Mouse (Mus musculus) heart, adult 2 months (tissue): Measurements from ENCODE around the gene Pkn1. TPM values are rescaled to one million over a fixed set of nuclear protein-coding genes. Genes with fewer than 3 reads are reported as not detected.

Experiments used
- DNase-seq, 2 experiments: peaks; one replicate each; pipeline ENCODE4 v3.0.0; 2021
- H3K27ac ChIP-seq: fragments of 200-600 bp; 2 replicates; pipeline ENCODE4 v1.8.1; 2022
- H3K27me3 ChIP-seq: fragments of 200-500 bp; 2 replicates; pipeline ENCODE4 v1.6.1; 2012; ENCODE audit warnings: mild to moderate bottlenecking, low read length, inconsistent platforms, mixed read lengths; ENCODE audit not compliant: control insufficient read depth, insufficient read depth
- H3K36me3 ChIP-seq: fragments of 200-500 bp; 2 replicates; pipeline ENCODE4 v1.6.1; 2012; ENCODE audit warnings: low read length, inconsistent platforms; ENCODE audit not compliant: control insufficient read depth, insufficient read depth
- H3K4me1 ChIP-seq: fragments of 200-500 bp; 2 replicates; pipeline ENCODE4 v1.6.1; 2011; ENCODE audit warnings: low read length; ENCODE audit not compliant: control insufficient read depth, insufficient read depth
- H3K4me3 ChIP-seq: fragments of 200-600 bp; 2 replicates; pipeline ENCODE4 v1.8.1; 2022
- H3K79me2 ChIP-seq: fragments of 200-500 bp; replicated peaks from 2 replicates; pipeline ENCODE4 v1.6.1; 2012; ENCODE audit warnings: mild to moderate bottlenecking, inconsistent platforms, low read length, moderate library complexity, mixed read lengths; ENCODE audit not compliant: control insufficient read depth, insufficient read depth
- H3K9ac ChIP-seq: fragments of 200-500 bp; 2 replicates; pipeline ENCODE4 v1.6.1; 2012; ENCODE audit warnings: low read depth, mild to moderate bottlenecking, control low read depth, inconsistent platforms, low read length, mixed read lengths
- CTCF ChIP-seq: fragments of 200-600 bp; IDR thresholded peaks from 2 replicates; pipeline ENCODE4 v1.8.1; 2022; ENCODE audit warnings: antibody characterized with exemption, mild to moderate bottlenecking, moderate library complexity
- EP300 ChIP-seq: fragments of 200-500 bp; IDR thresholded peaks from 2 replicates; pipeline ENCODE4 v1.6.1; 2011; ENCODE audit warnings: low read depth, low read length, control low read depth; ENCODE audit not compliant: insufficient read depth
- POLR2A ChIP-seq: fragments of 200-500 bp; IDR thresholded peaks from 2 replicates; pipeline ENCODE4 v1.6.1; 2011; ENCODE audit warnings: mild to moderate bottlenecking, low read depth, low read length, control low read depth; ENCODE audit not compliant: insufficient read depth
- WGBS: fragments of 180-500 bp; shearing (Covaris S2); methylation state at CpG from one replicate; pipeline ENCODE4 v1.1.7; 2018; 5-methylcytosine and 5-hydroxymethylcytosine counted together
- intact Hi-C: fragments of 180-260 bp; cut with DNase I; formaldehyde crosslinking; loops from one replicate; pipeline ENCODE4 v1.15.1; 2025
- polyA plus RNA-seq: library from polyadenylated mRNA; depleted of rRNA; stranded (reverse); fragments of >200 nt; gene quantifications from 2 replicates; pipeline ENCODE4 v1.2.3, GENCODE M21; 2012
- total RNA-seq, 2 experiments: library from RNA; stranded (reverse); gene quantifications; 2 replicates each; pipeline ENCODE4 v1.2.3; 2021

Gene Pkn1
- total and polyA plus RNA-seq, 3 experiments: 51.1 to 59.5 (median 55.6) TPM

- Histone ChIP-seq H3K27me3 (no peaks in the 10 kb centered on the region), H3K9ac (peak overlapping the region; percentile 94), H3K4me3 (peak overlapping the region; percentile 100), H3K36me3 (peaks cover 2% of the 10 kb centered on the region; the same call in 1 of the 2 replicates), H3K4me1 (peaks cover 25% of the 10 kb centered on the region), H3K27ac (peak overlapping the region; percentile 98), H3K79me2 (peaks cover 2% of the 10 kb centered on the region; the same call in 1 of the 2 replicates)
- TF ChIP-seq POLR2A: peak; percentile 48; the same call in 1 of the 2 replicates
- 0 out of 2 replicates have a peak, but pooled peaks have one; percentile 64 for TF ChIP-seq EP300
- no peak for TF ChIP-seq CTCF
- DNase-seq: peak; percentile 66 to 83
- WGBS: 6% methylated on average over 19 of the region's 19 CpGs
- intact Hi-C loops: loop anchor here (5.0 kb wide), 1 partner anchor 35 kb away; no protein-coding TSS in a partner anchor
Observed at GRCm38 (mm10) chr8:83697374-83698220, 1.4 kb downstream of the Pkn1 start.

DNA sequence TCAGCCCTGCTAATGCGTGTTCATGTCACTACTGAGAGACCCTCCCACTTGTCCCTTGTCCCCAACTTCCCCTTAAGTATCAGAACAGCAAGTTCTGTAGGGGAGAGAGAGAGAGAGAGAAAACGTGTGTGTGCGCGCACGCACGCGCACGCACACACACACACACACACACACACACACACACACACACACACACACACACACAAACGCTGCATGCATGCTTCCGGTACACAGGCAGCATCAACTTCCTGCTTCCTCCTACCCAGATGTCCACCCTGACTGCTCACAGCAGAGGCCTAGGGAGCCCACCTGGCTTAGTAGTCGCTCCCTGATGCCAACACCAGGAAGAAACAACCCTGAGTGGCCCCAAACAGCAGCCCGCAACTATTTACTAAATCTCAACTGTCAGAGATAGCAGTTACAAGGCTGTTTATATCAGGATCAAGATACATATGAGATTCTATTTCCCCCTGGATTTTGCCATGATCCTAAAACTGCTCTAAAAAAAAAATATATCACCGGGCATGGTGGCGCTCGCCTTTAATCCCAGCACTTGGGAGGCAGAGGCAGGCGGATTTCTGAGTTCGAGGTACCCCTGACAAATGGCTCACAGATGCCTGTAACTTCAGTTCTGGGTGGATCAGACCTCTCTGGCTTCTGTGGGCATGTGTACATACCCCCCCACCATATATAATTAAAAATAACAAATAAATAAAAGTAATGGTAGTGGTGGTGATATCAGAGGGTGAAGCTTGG is 3.5 kb downstream of the Pkn1 start:
- peak overlapping the region; percentile 26 for H3K27ac ChIP-seq
- H3K9ac ChIP-seq: no peak overlapping the region
- H3K27me3 ChIP-seq: no peaks in the 10 kb centered on the region
- H3K4me3 ChIP-seq: no peak overlapping the region
- peaks cover 2% of the 10 kb centered on the region; the same call in 1 of the 2 replicates for H3K79me2 ChIP-seq
- DNase-seq: peak in 1 of 2 experiments; percentile 46
- 63% methylated on average over 17 of the region's 17 CpGs for WGBS
- peaks cover 25% of the 10 kb centered on the region for H3K4me1 ChIP-seq
- H3K36me3 ChIP-seq: peaks cover 2% of the 10 kb centered on the region; the same call in 1 of the 2 replicates
- TF ChIP-seq EP300: peak; percentile 79
- no peak for TF ChIP-seq CTCF
- intact Hi-C loops: loop anchor here (5.0 kb wide), 1 partner anchor 33 kb away; no protein-coding TSS in a partner anchor

- 79% methylated on average over 11 of the region's 11 CpGs for WGBS
- intact Hi-C loops: loop anchor here (5.0 kb wide), 1 partner anchor 32 kb away; no protein-coding TSS in a partner anchor
- no peak for TF ChIP-seq EP300
- TF ChIP-seq POLR2A: no peak
- TF ChIP-seq CTCF: no peak
Observed at GRCm38 (mm10) chr8:83694369-83695160, 4.4 kb downstream of the Pkn1 start.

DNA sequence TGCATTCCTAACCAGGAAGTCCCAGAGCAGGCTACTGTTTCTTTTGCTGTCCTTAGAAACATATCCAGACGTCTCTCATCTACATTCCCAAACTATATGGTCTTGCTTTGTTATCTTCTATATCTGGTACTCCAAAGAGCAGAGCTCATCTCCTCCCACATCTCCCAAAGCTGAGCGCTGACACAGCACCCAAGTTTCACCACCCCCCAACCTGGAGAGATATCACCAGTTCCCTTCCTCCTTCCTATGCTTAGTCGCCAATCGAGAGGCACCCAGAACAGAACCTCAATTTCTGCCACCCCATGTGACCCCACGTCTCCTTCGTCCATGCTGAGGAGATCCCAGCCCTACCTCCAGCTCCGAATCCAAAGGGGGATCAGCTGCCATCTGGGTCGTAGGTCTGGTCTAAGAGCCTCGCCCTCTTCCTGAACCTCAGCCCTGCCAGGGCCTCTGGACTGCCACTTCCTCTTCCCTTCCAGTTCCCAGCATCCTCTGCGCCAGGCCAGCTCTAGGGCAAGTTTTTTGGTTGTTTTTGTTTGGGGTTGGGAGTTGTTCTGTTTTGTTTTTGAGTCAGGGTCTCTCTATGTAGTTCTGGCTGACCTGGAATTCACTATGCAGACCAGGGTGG is 5.3 kb downstream of the Pkn1 start:
- Histone ChIP-seq H3K9ac (no peak overlapping the region), H3K4me1 (peaks cover 25% of the 10 kb centered on the region), H3K79me2 (peaks cover 2% of the 10 kb centered on the region; the same call in 1 of the 2 replicates), H3K27me3 (no peaks in the 10 kb centered on the region), H3K36me3 (peaks cover 2% of the 10 kb centered on the region; the same call in 1 of the 2 replicates), H3K4me3 (no peak overlapping the region), H3K27ac (peak overlapping the region; percentile 40; the same call in 1 of the 2 replicates)
- 50% methylated on average over 10 of the region's 10 CpGs for WGBS
- intact Hi-C loops: no loop called here
- peak; percentile 57 to 69 for DNase-seq
- TF ChIP-seq EP300 (no peak), CTCF (no peak), POLR2A (no peak)

More at GRCm38 (mm10) chr8:83694369-83695160, 4.4 kb downstream of the Pkn1 start:
- Histone ChIP-seq H3K27me3 (no peaks in the 10 kb centered on the region), H3K9ac (no peak overlapping the region), H3K4me3 (no peak overlapping the region), H3K79me2 (peaks cover 2% of the 10 kb centered on the region; the same call in 1 of the 2 replicates), H3K27ac (peak overlapping the region; percentile 10; the same call in 1 of the 2 replicates), H3K36me3 (peaks cover 2% of the 10 kb centered on the region; the same call in 1 of the 2 replicates), H3K4me1 (peaks cover 25% of the 10 kb centered on the region)
- DNase-seq: no peak

GRCm38 (mm10) chr8:83689264-83689663 is 9.7 kb downstream of the Pkn1 start:
- H3K27me3 ChIP-seq: no peaks in the 10 kb centered on the region

More at GRCm38 (mm10) chr8:83689264-83689663, 9.7 kb downstream of the Pkn1 start:
- no peak for TF ChIP-seq POLR2A
- no peak for TF ChIP-seq EP300
- TF ChIP-seq CTCF: no peak
- WGBS: 91% methylated on average over 6 of the region's 6 CpGs
- Histone ChIP-seq H3K36me3 (peaks cover 2% of the 10 kb centered on the region; the same call in 1 of the 2 replicates), H3K4me3 (no peak overlapping the region), H3K4me1 (peaks cover 7% of the 10 kb centered on the region), H3K79me2 (no peaks in the 10 kb centered on the region), H3K27ac (no peak overlapping the region), H3K9ac (no peak overlapping the region)
- DNase-seq: no peak
- intact Hi-C loops: no loop called here
